Mouse (Mus musculus) kidney, adult 2 months (tissue): ENCODE results near the gene Ggps1. TPM values are rescaled to one million over a fixed set of nuclear protein-coding genes. Genes with fewer than 3 reads are reported as not detected.

Experiments used
- DNase-seq: peaks from one replicate; pipeline ENCODE4 v3.0.0; 2021
- H3K27ac ChIP-seq: fragments of 200-500 bp; 2 replicates; pipeline ENCODE4 v1.5.1; 2012; ENCODE audit warnings: low read depth, low read length, control low read depth, inconsistent platforms; ENCODE audit not compliant: insufficient read depth
- H3K27me3 ChIP-seq: fragments of 200-500 bp; replicated peaks from 2 replicates; pipeline ENCODE4 v1.6.1; 2012; ENCODE audit warnings: mild to moderate bottlenecking, moderate library complexity, low read length, inconsistent platforms; ENCODE audit not compliant: control insufficient read depth, insufficient read depth
- H3K36me3 ChIP-seq: fragments of 200-500 bp; 2 replicates; pipeline ENCODE4 v1.6.1; 2012; ENCODE audit warnings: mild to moderate bottlenecking, moderate library complexity, low read length, inconsistent platforms; ENCODE audit not compliant: control insufficient read depth, insufficient read depth
- H3K4me1 ChIP-seq: fragments of 200-500 bp; 2 replicates; pipeline ENCODE4 v1.6.1; 2011; ENCODE audit warnings: low read length; ENCODE audit not compliant: control insufficient read depth, insufficient read depth
- H3K4me3 ChIP-seq: fragments of 200-500 bp; 2 replicates; pipeline ENCODE4 v1.5.1; 2011; ENCODE audit warnings: mild to moderate bottlenecking, low read depth, low read length, control low read depth; ENCODE audit not compliant: insufficient read depth
- CTCF ChIP-seq: fragments of 200-500 bp; conservative IDR thresholded peaks from 2 replicates; pipeline ENCODE4 v1.5.1; 2011; ENCODE audit warnings: low read depth, mild to moderate bottlenecking, control low read depth, low read length, moderate library complexity, mixed read lengths; ENCODE audit not compliant: insufficient read depth, insufficient read length
- POLR2A ChIP-seq: fragments of 200-500 bp; IDR thresholded peaks from one replicate; pipeline ENCODE4 v1.6.1; 2011; ENCODE audit warnings: low read depth, low read length, control low read depth
- WGBS: fragments of 180-500 bp; shearing (Covaris S2); methylation state at CpG from one replicate; pipeline ENCODE4 v1.1.7; 2018; 5-methylcytosine and 5-hydroxymethylcytosine counted together
- polyA plus RNA-seq: library from polyadenylated mRNA; depleted of rRNA; stranded (reverse); fragments of >200 nt; gene quantifications from 2 replicates; pipeline ENCODE4 v1.2.3, GENCODE M21; 2012

Gene Ggps1
- polyA plus RNA-seq, 1 experiment, result 13.8 TPM

DNA sequence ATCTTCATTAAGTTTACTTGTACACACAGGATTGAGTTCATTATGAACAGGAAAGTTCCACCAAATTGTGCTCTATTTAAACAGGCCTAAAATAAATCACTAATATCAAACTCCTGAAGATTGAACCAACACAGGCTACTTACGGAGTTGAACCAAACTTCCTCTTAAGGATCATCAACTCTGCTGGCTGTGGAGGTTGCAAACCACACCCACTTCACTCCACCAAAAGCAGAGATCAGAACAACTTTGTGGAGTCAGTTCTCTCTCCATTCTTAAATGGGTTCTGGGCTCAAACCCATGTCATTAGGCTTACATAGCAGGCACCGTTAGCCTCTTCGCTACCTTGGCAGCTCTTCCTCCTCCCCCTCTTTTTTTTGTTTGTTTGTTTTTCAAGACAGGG, 44.4 kb downstream of the Ggps1 start:
- H3K27ac ChIP-seq, result no peak overlapping the region
- no peaks in the 10 kb centered on the region for H3K36me3 ChIP-seq
- TF ChIP-seq CTCF (no peak), POLR2A (no peak)
- 91% methylated on average over 3 of the region's 3 CpGs for WGBS
- no peak for DNase-seq
- no peaks in the 10 kb centered on the region for H3K4me1 ChIP-seq
- no peaks in the 10 kb centered on the region for H3K27me3 ChIP-seq
- H3K4me3 ChIP-seq, result no peak overlapping the region

DNA sequence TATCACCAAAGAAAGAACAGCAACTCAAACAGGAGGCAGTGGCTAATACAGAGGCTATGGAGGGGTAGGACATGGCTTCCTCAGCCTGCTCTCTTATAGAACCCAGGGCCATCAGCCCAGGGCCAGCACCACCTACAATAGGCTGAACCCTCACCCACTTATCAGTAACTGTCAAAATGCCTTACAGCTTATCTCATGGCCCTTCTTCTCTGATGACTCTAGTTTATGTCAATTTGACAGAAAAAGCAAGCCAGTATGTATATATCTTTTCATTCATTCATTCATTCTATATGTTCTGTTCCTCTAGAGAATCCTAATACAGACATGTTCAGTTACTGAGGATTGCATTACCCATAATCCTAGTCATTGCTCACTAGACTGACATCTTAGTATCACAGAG, 45.0 kb downstream of the Ggps1 start:
- Histone ChIP-seq H3K27ac (no peak overlapping the region), H3K27me3 (no peaks in the 10 kb centered on the region), H3K36me3 (no peaks in the 10 kb centered on the region), H3K4me3 (no peak overlapping the region), H3K4me1 (no peaks in the 10 kb centered on the region)
- DNase-seq, result no peak
- TF ChIP-seq POLR2A, result no peak
- no peak for TF ChIP-seq CTCF

DNA sequence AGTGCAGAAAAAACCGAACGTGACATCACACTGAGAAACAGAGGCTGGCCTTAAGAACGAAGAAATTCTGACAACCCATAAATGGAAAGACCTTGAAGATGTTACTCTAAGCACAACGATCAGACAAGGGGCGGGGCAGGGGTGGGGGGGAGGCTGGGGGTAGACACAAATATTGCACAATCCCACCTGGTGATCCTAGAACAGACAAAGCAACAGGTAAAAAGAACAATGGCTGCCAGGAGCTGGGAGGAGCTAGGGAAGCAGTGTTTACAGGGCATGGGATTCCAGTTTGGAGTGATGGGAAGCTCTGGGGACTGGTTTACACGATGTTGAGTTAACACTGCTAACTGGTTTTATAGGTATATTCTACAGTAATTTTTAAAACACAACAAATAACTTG, 47.7 kb downstream of the Ggps1 start:
- Histone ChIP-seq H3K27ac (no peak overlapping the region), H3K4me1 (no peaks in the 10 kb centered on the region), H3K27me3 (no peaks in the 10 kb centered on the region), H3K36me3 (no peaks in the 10 kb centered on the region), H3K4me3 (no peak overlapping the region)
- TF ChIP-seq POLR2A (no peak), CTCF (no peak)
- WGBS, result 89% methylated on average over 6 of the region's 6 CpGs
- no peak for DNase-seq

DNA sequence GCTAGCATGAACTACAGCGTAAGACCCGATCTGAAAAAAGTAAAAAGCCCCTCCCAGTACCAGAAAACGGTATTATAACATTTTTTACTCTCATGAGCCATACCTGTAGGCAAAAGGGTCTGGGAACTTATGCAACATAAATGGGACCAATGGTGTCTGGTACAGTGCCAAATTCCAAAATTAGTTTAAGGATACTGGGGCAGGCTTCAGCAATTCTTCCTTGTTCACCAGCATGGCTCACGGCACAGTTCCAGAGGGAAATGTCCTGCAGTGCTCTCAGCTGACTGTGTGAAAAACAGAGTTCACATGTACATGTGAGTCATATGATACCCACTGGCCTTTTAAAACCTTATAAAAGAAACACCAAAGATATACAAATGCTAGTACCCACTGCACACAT, 48.7 kb downstream of the Ggps1 start:
- no peak for TF ChIP-seq POLR2A
- no peak for TF ChIP-seq CTCF
- Histone ChIP-seq H3K36me3 (no peaks in the 10 kb centered on the region), H3K27ac (no peak overlapping the region), H3K27me3 (no peaks in the 10 kb centered on the region), H3K4me1 (no peaks in the 10 kb centered on the region), H3K4me3 (no peak overlapping the region)
- DNase-seq, result no peak
- 87% methylated on average over 4 of the region's 4 CpGs for WGBS

DNA sequence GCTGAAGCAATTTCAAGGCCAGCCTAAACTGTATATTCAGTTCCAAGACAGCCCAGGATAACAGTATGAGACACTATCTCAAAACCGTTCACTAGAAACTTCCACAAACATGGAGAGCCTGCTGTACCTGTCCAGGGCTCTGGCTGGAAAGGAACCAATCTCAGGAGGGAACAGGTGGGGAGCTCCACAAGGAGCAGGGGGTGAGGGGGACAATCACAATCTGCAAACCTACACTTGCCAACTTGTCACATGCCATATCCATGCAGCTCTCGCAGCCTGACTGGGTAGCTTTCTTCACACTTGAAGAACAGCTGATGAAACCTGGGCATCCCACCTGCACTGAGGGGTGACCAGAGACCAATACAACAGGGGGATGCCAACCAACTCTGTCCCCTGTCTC, 49.3 kb downstream of the Ggps1 start:
- DNase-seq, result no peak
- H3K27ac ChIP-seq, result no peak overlapping the region
- no peak overlapping the region for H3K4me3 ChIP-seq
- no peak for TF ChIP-seq POLR2A
- no peak for TF ChIP-seq CTCF
- H3K36me3 ChIP-seq, result no peaks in the 10 kb centered on the region
- H3K4me1 ChIP-seq, result no peaks in the 10 kb centered on the region
- 93% methylated on average over 2 of the region's 2 CpGs for WGBS
- no peaks in the 10 kb centered on the region for H3K27me3 ChIP-seq

DNA sequence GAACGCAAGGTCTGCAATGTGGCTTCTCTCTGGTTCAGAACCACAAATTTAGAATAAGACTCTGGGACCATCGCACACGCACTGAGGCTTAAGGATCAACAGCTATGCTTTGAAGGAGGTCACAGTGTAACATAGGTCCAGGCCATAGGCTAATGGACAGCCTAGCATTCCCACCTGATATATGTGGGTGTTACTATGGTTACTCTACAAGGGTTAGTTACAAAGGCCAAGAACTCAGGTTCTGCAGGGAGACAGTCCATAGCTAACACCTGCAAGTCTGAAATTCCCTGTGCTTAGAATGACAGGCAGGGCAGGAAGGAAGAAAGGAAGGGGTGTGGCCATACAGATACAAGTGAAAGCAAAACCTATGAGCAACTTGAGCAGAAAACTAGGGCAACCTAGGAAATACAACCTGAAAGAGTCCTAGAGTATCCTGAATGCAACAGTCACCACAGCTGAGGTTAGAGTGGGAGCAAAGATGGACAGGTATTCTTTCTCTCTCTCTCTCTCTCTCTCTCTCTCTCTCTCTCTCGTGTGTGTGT, 51.8 kb downstream of the Ggps1 start:
- H3K36me3 ChIP-seq, result no peaks in the 10 kb centered on the region; the same call in 1 of the 2 replicates
- H3K27ac ChIP-seq, result no peak overlapping the region
- DNase-seq, result no peak
- 89% methylated on average over 4 of the region's 4 CpGs for WGBS
- no peak for TF ChIP-seq CTCF
- no peak for TF ChIP-seq POLR2A
- no peak overlapping the region for H3K4me3 ChIP-seq
- H3K27me3 ChIP-seq, result no peaks in the 10 kb centered on the region
- no peaks in the 10 kb centered on the region for H3K4me1 ChIP-seq

DNA sequence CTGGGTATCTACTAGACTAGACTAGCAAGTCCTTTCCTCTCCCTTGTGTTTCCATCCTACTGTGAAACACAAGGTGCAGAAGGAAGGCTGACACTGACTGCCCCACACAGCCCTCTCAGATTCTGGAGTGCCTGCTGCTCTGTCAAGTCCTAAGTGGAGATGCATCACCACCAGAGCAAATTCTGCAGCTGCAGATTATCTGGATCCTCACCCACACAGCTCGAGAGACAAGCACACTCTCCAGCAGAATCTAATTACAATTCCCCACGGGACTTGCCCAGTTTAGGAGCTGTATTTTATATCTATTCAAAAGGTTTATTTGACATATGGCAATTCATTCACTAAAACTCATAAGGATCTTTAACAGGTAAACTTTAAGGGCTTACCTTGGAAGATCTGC, 57.2 kb downstream of the Ggps1 start:
- Histone ChIP-seq H3K4me3 (no peak overlapping the region), H3K27ac (no peak overlapping the region), H3K36me3 (peaks cover 1% of the 10 kb centered on the region; the same call in 1 of the 2 replicates), H3K27me3 (no peaks in the 10 kb centered on the region), H3K4me1 (no peaks in the 10 kb centered on the region)
- WGBS, result 65% methylated on average over 2 of the region's 2 CpGs
- TF ChIP-seq POLR2A (no peak), CTCF (no peak)
- no peak for DNase-seq

DNA sequence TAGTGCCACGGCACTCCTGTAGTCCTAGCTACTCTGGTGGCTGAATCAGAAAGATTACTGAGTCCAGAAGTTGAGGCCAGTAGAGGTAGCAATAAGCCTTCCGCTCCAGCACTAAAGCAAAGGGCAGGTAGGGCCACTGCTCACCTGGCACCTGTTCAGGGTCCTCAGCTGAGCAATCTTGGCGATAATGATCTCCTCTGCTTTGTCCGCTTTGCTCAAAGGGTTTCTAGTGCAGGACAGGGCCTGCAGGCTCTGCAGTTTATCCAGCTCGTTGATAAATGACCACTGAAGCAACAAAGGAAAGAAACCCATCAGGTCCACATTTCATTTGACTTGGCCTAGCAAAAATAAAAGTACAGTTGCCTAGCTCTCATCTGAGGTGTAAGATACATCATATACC, 58.3 kb downstream of the Ggps1 start:
- no peak for DNase-seq
- Histone ChIP-seq H3K4me3 (no peak overlapping the region), H3K27me3 (no peaks in the 10 kb centered on the region), H3K27ac (no peak overlapping the region), H3K4me1 (no peaks in the 10 kb centered on the region), H3K36me3 (peaks cover 1% of the 10 kb centered on the region; the same call in 1 of the 2 replicates)
- TF ChIP-seq CTCF, result no peak
- TF ChIP-seq POLR2A, result no peak
- WGBS, result 81% methylated on average over 5 of the region's 5 CpGs
